Mouse (Mus musculus): ENCODE results near the gene 2310034G01Rik.

The 2310034G01Rik gene

GRCm38 (mm10) chr19:46357344-46358280 lies 7.5 kb upstream of the 2310034G01Rik start:
- DNase-seq (ENCODE audit: extremely low spot score) = no peak

GRCm38 (mm10) chr19:46356701-46357138 lies 6.6 kb upstream of the 2310034G01Rik start:
- DNase-seq (ENCODE audit: extremely low spot score) = peak; percentile 87

GRCm38 (mm10) chr19:46349550-46349949 lies 552 bp downstream of the 2310034G01Rik start:
- no peak for DNase-seq (ENCODE audit: extremely low spot score)

GRCm38 (mm10) chr19:46348761-46349458 lies 1.2 kb downstream of the 2310034G01Rik start:
- DNase-seq (ENCODE audit: extremely low spot score) = peak; percentile 73

DNA sequence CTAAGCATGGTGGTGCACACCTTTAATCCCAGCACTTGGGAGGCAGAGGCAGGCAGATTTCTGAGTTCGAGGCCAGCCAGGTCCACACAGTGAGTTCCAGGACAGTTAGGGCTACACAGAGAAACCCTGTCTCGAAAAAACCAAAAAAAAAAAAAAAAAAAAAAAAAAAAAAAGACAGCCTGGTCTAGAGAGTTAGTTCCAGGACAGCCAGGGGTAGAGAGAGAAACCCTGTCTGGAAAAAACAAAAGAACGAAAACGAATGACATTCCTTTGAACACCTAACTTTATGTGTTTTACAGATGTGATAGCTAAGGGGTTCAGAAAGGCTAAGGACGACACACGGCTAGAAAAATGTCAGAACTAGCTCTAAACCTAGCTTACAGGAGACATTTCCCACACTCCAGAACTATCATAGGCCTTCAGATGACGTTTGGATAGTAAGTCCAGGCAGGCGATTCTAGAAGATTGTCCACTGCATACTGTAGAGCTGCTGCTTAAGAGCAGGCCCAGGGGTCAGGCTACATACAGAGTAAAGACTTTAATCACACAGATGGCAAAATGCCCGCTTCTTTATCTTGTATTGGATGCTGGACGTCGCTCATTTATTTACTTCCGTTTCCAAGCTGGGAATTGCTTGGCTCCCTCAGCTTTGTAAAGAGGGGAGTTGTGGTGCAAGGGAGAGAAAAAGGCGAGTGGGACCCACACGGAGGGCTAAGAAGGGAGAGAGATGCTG lies 2.0 kb downstream of the 2310034G01Rik start:
- DNase-seq (ENCODE audit: extremely low spot score) = no peak

- no peak for DNase-seq (ENCODE audit: extremely low spot score)
Observed at GRCm38 (mm10) chr19:46347146-46347545, 3.0 kb downstream of the 2310034G01Rik start.

DNA sequence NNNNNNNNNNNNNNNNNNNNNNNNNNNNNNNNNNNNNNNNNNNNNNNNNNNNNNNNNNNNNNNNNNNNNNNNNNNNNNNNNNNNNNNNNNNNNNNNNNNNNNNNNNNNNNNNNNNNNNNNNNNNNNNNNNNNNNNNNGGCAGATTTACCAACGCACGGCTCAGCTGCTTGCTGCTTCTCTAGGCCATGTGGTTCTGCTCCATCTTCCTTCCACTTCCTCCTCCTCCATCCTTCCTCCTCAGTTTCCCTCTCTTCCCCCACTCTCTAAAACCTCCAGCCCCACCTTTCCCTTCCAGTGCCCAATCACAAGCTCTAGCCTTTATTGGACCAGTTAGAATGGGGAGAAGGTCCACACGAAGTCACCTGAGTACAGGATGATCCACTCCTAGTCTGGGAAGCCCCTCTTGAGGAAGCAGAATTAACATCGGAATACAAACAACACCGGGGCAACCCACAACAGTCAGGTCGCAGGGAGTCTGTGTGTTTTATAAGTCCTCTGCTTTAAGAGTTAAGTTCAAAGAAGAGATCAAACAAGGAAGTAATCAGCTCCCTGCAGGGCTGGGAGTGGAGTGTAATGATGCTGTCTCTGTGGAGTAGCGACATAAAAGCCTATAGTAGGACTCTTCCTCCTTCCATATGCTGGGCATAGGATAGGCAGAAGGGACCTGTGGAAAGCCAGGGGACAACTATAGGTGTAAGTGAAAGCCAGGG lies 5.2 kb downstream of the 2310034G01Rik start:
- DNase-seq (ENCODE audit: extremely low spot score) = no peak

DNA sequence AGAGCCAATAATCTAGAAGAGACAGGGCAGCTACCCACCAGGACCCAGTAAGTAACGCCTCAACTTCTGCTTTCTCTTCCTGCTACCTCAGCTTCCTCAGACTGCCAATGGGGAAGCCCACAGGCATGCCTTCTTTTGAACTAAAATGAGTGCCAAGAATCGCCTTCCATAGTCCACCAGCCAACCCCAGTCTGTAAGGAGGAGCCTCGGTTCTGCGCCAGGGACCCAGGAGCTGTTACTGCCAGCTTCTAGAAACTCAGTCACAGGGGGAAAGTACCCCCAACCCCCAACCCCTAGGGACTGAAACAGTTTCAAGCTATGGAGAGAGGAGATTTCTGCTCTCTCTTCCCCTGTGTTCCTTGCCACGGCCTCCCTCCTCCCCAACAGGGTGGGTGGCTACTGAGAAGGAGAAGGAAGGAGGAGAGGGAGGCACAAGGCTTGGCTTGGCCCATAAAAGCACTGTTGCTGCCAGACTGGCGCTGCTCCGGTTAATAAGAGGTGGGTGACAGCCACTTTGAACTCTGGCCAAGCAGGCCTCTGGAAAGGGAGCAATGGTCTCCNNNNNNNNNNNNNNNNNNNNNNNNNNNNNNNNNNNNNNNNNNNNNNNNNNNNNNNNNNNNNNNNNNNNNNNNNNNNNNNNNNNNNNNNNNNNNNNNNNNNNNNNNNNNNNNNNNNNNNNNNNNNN lies 10.7 kb downstream of the 2310034G01Rik start:
- DNase-seq (ENCODE audit: extremely low spot score) = no peak

DNA sequence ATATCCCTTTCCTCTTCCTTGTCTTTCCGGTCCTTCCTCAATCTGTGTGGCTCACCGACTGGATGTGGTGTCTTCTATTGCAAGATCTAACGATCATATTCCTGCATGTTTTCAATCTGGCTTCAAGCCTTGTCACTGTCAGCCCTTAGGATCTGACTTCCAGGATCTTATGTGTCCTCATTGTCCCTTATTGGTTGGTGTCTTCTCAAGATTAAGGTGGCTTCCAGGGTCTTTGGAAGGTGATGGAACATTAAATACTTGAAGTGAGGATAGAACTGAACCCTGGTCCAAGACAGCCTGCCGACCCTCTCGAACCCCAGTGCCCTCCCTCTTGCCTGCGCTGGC lies 11.2 kb downstream of the 2310034G01Rik start:
- DNase-seq (ENCODE audit: extremely low spot score) = no peak

DNA sequence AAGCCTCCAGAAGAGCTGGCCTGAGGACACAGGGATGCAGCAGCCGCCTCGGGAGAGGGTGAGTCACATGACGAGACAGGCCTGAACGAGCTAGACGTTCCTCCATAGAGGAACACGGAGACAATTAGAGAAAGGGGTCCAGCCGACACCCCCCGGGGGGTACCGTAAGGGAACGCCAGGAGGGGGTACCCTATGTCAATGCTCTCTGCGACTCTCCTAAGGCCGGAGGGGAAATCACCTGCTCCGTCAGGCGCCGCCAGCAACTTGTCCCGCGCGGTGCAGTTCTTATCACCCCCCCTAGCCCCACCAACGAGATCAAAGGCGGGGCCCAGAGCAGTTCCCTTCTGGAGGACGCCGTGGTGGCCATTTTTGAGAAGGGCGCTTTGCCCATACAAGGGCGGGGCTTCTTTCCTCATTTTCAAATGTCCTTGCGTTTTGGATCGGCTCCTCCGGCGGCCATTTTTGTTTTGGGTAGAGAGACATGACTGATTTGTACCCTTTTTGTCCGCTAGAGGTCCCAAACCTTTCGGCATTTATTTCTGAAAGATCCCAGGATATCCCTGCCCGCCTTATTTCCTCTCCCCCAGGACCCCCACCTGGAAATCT lies 11.7 kb downstream of the 2310034G01Rik start, which contains the start of gene Cuedc2:
Cuedc2 (minus strand) TSS at position 372 of the 606 bp plus-strand sequence.
- peak; percentile 98 for DNase-seq (ENCODE audit: extremely low spot score)

- no peak for DNase-seq (ENCODE audit: extremely low spot score)
Observed at GRCm38 (mm10) chr19:46337719-46338330, 12.3 kb downstream of the 2310034G01Rik start.

DNA sequence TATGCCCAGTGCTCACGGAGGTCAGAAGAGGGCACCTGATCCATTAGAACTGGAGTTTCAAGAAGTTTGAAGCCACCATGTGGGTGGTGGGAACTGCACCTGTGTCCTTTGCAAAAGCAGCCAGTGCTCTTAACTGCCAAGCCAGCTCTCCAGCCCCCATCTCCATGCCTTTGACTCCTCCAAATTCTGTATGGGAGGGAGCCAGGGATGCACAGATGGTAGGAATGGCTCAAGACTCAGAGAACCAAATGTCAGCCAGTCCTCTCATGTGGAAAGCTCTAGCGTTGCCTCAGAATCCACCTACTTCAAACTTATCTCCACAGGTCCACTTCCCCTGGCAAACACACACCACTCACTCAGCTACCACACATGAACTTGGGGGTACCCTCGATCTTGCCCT lies 16.2 kb downstream of the 2310034G01Rik start:
- no peak for DNase-seq (ENCODE audit: extremely low spot score)

DNA sequence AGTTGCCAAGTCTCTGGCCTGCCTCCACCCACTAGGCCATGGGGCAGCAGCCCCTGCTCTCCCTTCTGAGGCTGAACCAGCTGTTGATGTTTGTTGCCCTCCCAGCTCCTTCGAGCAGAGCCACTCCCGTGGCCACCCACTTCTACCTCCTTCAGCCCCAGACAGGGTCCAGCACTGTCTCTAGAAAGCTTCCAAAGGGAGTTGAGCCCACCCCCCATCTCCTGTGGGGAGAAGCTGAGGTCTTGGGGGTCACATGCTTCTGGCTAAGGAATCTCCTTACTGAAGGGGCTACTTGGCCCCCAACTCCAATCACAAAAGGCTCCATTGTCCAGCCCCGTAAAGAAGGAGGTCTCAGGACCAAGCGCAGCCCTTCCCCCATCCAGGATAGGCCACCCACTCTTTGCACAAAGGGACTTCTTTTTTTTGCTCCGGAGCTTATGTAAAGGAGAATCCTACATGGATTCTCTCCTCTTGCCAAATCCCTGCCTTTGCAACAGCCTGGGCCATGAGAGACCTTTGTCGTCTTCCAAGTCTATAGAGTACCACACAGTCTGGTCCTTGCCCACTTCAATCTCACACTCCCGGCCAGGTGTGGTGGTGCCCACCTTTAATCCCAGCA lies 17.3 kb downstream of the 2310034G01Rik start:
- DNase-seq (ENCODE audit: extremely low spot score) = no peak

DNA sequence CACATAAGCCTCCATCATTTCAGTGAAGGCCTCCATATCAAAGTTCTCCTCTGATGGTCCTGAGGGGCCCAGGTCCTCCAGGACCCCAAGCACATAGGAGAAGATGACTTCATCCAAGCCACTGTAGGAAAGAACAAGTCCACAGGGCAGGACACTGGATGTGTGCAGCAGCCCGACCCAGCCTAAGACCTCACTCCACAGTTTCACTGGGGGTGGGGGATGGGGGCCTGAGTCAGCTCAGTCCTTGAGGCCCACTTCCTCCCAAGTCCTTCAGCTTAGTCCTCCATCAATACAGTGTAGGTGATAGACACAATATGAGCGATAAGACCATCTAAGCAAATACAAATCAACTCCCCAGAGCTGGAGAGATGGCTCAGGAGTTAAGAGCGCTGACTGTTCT lies 18.2 kb downstream of the 2310034G01Rik start:
- DNase-seq (ENCODE audit: extremely low spot score) = no peak

GRCm38 (mm10) chr19:46331326-46331725 lies 18.8 kb downstream of the 2310034G01Rik start:
- no peak for DNase-seq (ENCODE audit: extremely low spot score)

DNA sequence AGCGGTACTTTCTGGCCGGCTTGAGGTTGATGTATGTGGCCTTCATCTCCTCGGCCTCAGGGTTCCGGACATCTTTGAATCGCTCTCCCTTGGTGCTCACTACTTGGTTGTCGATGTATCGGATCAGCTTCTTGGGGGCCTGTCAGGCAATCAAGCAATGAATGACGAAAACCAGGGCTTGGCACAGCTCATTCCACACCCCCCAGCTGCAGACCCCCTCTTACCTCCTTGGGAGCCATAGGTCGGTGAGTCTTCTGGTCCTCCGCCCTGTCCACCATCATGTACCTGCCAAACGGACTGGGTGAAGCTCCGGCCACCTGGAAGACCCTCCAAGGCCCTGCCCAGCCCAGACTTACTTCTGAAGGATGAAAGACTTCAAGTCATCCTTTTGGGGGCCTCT lies 19.4 kb downstream of the 2310034G01Rik start:
- DNase-seq (ENCODE audit: extremely low spot score) = no peak

DNA sequence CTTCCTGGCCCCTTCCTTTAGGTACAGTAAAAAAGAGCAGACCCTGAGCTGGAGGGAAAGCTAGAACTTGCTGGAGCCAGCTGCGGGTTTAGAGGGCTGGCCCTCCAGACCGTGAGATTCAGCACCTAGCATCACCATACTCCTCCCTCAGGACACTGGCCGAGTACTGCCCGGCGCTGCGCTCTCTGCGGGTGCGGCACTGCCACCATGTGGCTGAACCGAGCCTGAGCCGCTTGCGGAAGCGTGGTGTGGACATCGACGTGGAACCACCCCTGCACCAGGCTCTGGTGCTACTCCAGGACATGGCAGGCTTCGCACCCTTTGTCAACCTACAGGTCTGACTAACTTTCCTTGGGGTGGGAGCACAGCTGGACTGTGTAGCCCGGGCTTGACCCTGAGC lies 20.2 kb downstream of the 2310034G01Rik start:
- DNase-seq (ENCODE audit: extremely low spot score) = peak; percentile 82

DNA sequence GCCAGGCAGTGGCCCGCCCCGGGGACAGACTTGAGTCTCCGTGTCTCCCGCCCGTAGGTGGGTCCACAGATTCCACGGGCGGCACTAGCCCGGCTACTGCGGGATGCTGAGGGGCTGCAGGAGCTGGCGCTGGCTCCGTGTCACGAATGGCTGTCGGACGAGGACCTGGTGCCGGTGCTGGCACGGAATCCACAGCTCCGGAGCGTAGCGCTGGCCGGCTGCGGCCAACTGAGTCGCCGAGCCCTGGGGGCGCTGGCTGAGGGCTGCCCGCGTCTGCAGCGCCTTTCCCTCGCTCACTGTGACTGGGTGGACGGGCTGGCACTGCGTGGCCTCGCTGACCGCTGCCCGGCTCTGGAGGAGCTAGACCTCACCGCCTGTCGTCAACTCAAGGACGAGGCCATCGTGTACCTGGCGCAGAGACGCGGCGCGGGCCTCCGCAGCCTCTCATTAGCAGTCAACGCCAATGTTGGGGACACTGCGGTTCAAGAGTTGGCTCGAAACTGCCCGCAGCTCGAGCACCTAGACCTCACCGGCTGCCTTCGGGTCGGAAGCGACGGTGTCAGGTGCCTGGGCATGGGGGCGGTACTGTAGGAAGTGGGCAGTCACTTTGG lies 21.0 kb downstream of the 2310034G01Rik start:
- DNase-seq (ENCODE audit: extremely low spot score) = no peak
